Mouse (Mus musculus): ENCODE results near the gene Tenm4. TPM values are rescaled to one million over a fixed set of nuclear protein-coding genes. Genes with fewer than 3 reads are reported as not detected.

The Tenm4 gene
- polyA plus RNA-seq, 2 experiments, result 0.11 to 0.28 TPM

DNA sequence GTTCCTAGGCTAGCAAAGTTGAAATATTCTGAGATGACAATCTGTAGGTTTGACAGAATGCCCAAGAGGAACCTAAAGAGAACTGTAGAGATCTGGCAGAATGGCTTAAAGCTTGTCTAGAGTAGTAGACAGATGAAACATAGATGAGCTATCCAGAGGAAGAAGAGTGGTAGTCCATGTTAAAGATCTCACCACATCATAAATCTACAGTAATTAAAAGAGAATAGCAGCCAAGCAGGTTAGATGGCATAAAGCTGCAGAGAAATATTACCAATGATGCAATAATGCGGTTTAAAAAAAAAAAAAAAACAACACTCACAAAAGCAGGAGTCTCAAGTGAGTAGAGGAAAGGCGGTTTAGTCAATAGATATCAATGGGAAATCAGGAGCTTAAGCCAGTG is 580.2 kb downstream of the Tenm4 start:
- 69% methylated on average over 2 of the region's 2 CpGs for WGBS (ENCODE audit: insufficient replicate concordance)
- DNase-seq (ENCODE audit: low read depth in 3 of 3, low spot score in 3 of 3) (no peak), ATAC-seq (ENCODE audit: insufficient read depth) (no peak)
- H3K36me3 ChIP-seq (replicated peaks; ENCODE audit: control insufficient read depth, insufficient read depth, low read depth), result no peaks in the 10 kb centered on the region
- no peaks in the 10 kb centered on the region for H3K27me3 ChIP-seq (ENCODE audit: control insufficient read depth, insufficient read depth, low read length)
- TF ChIP-seq CTCF (IDR thresholded peaks at IDR 0.05; ENCODE audit: low read depth), result no peak
- TF ChIP-seq EP300 (IDR thresholded peaks at IDR 0.05; ENCODE audit: low read depth), result no peak
- no peak overlapping the region for H3K4me3 ChIP-seq (ENCODE audit: insufficient read depth in 1 of 2, low read depth in 2 of 2, low read length in 2 of 2)
- no peak overlapping the region for H3K27ac ChIP-seq
- H3K4me2 ChIP-seq (ENCODE audit: low read depth), result no peak overlapping the region
- no peaks in the 10 kb centered on the region for H3K9me3 ChIP-seq (ENCODE audit: control insufficient read depth, low read length)
- no peak overlapping the region for H3K9ac ChIP-seq (replicated peaks)
- no peaks in the 10 kb centered on the region for H3K4me1 ChIP-seq (replicated peaks; ENCODE audit: control insufficient read depth in 2 of 2, insufficient read depth in 2 of 2, low read length in 1 of 2)

DNA sequence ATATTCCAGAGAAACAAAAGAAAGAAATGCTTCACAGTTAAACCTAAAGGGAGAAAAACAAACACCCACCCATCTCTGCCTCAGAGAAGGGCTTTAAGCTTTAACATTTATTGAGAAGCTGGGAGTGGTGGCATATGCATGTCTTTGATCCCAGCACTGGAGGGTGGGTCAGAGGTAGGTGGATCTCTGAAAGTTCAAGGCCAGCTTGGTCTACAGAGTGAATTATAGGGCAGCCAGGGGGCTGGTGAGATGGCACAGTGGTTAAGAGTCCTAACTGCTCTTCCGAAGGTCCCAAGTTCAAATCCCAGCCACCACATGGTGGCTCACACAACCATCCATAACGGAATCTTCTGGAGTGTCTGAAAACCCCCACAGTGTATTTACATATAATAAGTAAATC is 581.7 kb downstream of the Tenm4 start:
- no peaks in the 10 kb centered on the region for H3K36me3 ChIP-seq (replicated peaks; ENCODE audit: control insufficient read depth, insufficient read depth, low read depth)
- H3K4me1 ChIP-seq (replicated peaks; ENCODE audit: control insufficient read depth in 2 of 2, insufficient read depth in 2 of 2, low read length in 1 of 2), result no peaks in the 10 kb centered on the region
- no peak overlapping the region for H3K4me3 ChIP-seq (ENCODE audit: insufficient read depth in 1 of 2, low read depth in 2 of 2, low read length in 2 of 2)
- DNase-seq (ENCODE audit: low read depth in 3 of 3, low spot score in 3 of 3) (no peak), ATAC-seq (ENCODE audit: insufficient read depth) (no peak)
- no peak overlapping the region for H3K4me2 ChIP-seq (ENCODE audit: low read depth)
- TF ChIP-seq CTCF (IDR thresholded peaks at IDR 0.05; ENCODE audit: low read depth) (no peak), EP300 (IDR thresholded peaks at IDR 0.05; ENCODE audit: low read depth) (no peak)
- no peak overlapping the region for H3K9ac ChIP-seq (replicated peaks)
- WGBS (ENCODE audit: insufficient replicate concordance), result 67% methylated on average over 2 of the region's 2 CpGs
- H3K27me3 ChIP-seq (ENCODE audit: control insufficient read depth, insufficient read depth, low read length), result no peaks in the 10 kb centered on the region
- H3K27ac ChIP-seq, result no peak overlapping the region
- no peaks in the 10 kb centered on the region for H3K9me3 ChIP-seq (ENCODE audit: control insufficient read depth, low read length)

DNA sequence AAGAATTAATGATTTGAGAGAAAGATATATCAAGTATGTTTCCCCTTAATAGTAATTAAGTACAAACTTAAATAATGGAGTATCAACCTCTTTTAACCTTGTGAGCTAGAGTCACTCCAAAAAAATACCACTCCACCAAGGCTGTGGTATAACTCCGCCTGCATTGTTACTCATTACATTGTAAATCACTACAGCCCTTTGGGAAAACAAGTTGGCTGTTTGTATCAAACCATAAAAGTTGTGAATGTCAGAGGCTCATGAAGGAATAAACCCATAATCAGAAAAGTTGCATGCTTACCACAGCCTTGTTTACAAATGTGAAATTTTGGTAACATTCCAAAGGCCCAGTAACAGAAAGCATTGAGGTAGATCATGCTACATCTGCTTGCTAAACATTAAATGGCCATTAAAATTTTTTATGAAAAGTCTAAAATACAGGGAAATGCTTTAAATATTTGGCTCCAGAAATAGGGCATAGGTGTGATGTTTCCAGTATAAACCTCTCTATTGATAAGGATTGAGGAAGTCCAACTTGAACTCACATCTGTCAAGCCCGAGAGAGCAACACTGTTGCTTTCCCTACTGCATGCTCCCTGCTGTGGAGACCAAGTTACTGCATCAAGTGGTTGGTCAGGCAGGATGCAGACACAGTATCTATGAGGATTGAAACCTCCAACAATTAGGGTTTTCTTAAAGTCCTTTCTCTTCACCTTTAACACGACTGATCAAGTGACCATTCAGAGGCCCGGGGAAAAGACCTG is 582.5 kb downstream of the Tenm4 start:
- Histone ChIP-seq H3K4me3 (ENCODE audit: insufficient read depth in 1 of 2, low read depth in 2 of 2, low read length in 2 of 2) (no peak overlapping the region), H3K9ac (replicated peaks) (no peak overlapping the region), H3K36me3 (replicated peaks; ENCODE audit: control insufficient read depth, insufficient read depth, low read depth) (no peaks in the 10 kb centered on the region), H3K9me3 (ENCODE audit: control insufficient read depth, low read length) (no peaks in the 10 kb centered on the region), H3K4me2 (ENCODE audit: low read depth) (no peak overlapping the region), H3K27ac (no peak overlapping the region), H3K4me1 (replicated peaks; ENCODE audit: control insufficient read depth in 2 of 2, insufficient read depth in 2 of 2, low read length in 1 of 2) (no peaks in the 10 kb centered on the region), H3K27me3 (ENCODE audit: control insufficient read depth, insufficient read depth, low read length) (no peaks in the 10 kb centered on the region)
- no peak for TF ChIP-seq CTCF (IDR thresholded peaks at IDR 0.05; ENCODE audit: low read depth)
- TF ChIP-seq EP300 (IDR thresholded peaks at IDR 0.05; ENCODE audit: low read depth), result no peak
- ATAC-seq (ENCODE audit: insufficient read depth), result no peak
- 42% methylated on average over 4 of the region's 4 CpGs for WGBS (ENCODE audit: insufficient replicate concordance)
- no peak for DNase-seq (ENCODE audit: low read depth in 3 of 3, low spot score in 3 of 3)

DNA sequence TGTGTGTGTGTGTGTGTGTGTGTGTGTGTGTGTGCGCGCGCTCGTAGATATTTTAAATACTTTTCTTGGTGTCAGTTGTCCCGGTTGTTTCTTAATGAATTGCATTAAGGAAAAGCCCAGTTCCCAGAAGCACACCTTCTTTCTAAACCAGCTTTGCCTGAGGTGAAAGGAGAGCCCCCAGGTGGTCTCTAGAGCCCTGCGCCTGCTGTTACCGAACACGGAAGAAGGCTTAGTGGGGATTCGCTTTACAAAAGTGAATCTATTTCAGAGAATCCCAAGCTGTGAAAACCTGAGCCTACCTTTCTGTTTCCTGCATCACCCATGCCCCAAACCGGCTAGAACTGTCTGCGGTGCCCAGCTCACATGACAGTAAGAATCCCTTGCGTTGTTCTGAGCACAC is 583.1 kb downstream of the Tenm4 start:
- ATAC-seq (ENCODE audit: insufficient read depth) (no peak), DNase-seq (ENCODE audit: low read depth in 3 of 3, low spot score in 3 of 3) (no peak)
- H3K4me2 ChIP-seq (ENCODE audit: low read depth), result no peak overlapping the region
- no peak overlapping the region for H3K27ac ChIP-seq
- no peaks in the 10 kb centered on the region for H3K4me1 ChIP-seq (replicated peaks; ENCODE audit: control insufficient read depth in 2 of 2, insufficient read depth in 2 of 2, low read length in 1 of 2)
- H3K36me3 ChIP-seq (replicated peaks; ENCODE audit: control insufficient read depth, insufficient read depth, low read depth), result no peaks in the 10 kb centered on the region
- H3K9ac ChIP-seq (replicated peaks), result no peak overlapping the region
- H3K9me3 ChIP-seq (ENCODE audit: control insufficient read depth, low read length), result no peaks in the 10 kb centered on the region
- TF ChIP-seq CTCF (IDR thresholded peaks at IDR 0.05; ENCODE audit: low read depth), result no peak
- no peak for TF ChIP-seq EP300 (IDR thresholded peaks at IDR 0.05; ENCODE audit: low read depth)
- WGBS (ENCODE audit: insufficient replicate concordance), result 62% methylated on average over 12 of the region's 12 CpGs
- no peaks in the 10 kb centered on the region for H3K27me3 ChIP-seq (ENCODE audit: control insufficient read depth, insufficient read depth, low read length)
- H3K4me3 ChIP-seq (ENCODE audit: insufficient read depth in 1 of 2, low read depth in 2 of 2, low read length in 2 of 2), result no peak overlapping the region

DNA sequence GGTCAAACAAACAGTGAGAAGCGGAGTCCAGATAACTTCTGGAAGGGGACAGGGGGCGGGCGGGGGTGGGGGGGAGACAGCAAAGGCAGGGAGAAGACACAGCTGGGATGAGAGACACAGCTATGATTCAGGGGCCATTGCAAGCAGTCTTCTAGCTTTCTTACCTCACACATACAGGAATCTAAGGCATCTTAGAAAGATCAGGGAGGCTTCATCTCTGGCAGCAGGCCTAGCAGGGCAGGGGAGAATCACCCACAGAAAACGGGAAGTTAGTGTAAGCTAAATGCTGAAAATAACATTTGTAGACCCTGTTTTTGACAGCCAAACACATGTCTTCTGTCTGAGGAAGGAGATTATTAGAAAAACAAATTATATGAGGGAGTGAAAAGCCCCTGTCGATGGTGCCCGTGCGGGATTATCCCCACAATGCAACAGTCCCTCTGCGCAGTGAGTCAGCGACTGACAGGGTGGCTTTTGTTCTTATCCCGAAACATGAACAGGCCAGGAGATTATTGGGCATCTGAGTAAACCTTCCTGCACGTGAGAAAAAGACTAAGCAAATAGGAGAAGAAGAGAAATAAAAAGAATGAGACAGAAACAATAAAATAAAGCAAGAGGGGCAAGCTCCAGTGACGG is 584.5 kb downstream of the Tenm4 start:
- no peaks in the 10 kb centered on the region for H3K4me1 ChIP-seq (replicated peaks; ENCODE audit: control insufficient read depth in 2 of 2, insufficient read depth in 2 of 2, low read length in 1 of 2)
- H3K9ac ChIP-seq (replicated peaks), result no peak overlapping the region
- no peak overlapping the region for H3K4me2 ChIP-seq (ENCODE audit: low read depth)
- no peaks in the 10 kb centered on the region for H3K9me3 ChIP-seq (ENCODE audit: control insufficient read depth, low read length)
- H3K36me3 ChIP-seq (replicated peaks; ENCODE audit: control insufficient read depth, insufficient read depth, low read depth), result no peaks in the 10 kb centered on the region
- 53% methylated on average over 12 of the region's 12 CpGs for WGBS (ENCODE audit: insufficient replicate concordance)
- DNase-seq (ENCODE audit: low read depth in 3 of 3, low spot score in 3 of 3) (no peak), ATAC-seq (ENCODE audit: insufficient read depth) (no peak)
- H3K4me3 ChIP-seq (ENCODE audit: insufficient read depth in 1 of 2, low read depth in 2 of 2, low read length in 2 of 2), result no peak overlapping the region
- TF ChIP-seq EP300 (IDR thresholded peaks at IDR 0.05; ENCODE audit: low read depth), result no peak
- no peak overlapping the region for H3K27ac ChIP-seq
- H3K27me3 ChIP-seq (ENCODE audit: control insufficient read depth, insufficient read depth, low read length), result no peaks in the 10 kb centered on the region

Measured in liver, embryonic 14.5 days (tissue).